Mouse (Mus musculus) liver, postnatal 0 days (tissue): Measurements from ENCODE around the gene Polr2g. TPM values are rescaled to one million over a fixed set of nuclear protein-coding genes. Genes with fewer than 3 reads are reported as not detected.

Experiments used
- ATAC-seq: fragments of 200-750 bp; cut with Nextera tagmentation; 2 replicates; pipeline ENCODE4 v1.8.0; 2017; ENCODE audit warnings: mild to moderate bottlenecking, moderate library complexity
- DNase-seq: peaks from one replicate; pipeline ENCODE4 v3.0.0-alpha.2; 2016
- H3K27ac ChIP-seq: fragments of 300-500 bp; sonication (generic); 2 replicates; pipeline ENCODE4 v1.5.1; 2014; ENCODE audit warnings: antibody characterized with exemption, moderate library complexity, mild to moderate bottlenecking, low read depth
- H3K27me3 ChIP-seq: fragments of 300-500 bp; sonication (generic); 2 replicates; pipeline ENCODE4 v1.6.1; 2014; ENCODE audit warnings: low read length, control low read depth, mixed read lengths; ENCODE audit not compliant: insufficient read depth
- H3K36me3 ChIP-seq: fragments of 300-500 bp; sonication (generic); replicated peaks from 2 replicates; pipeline ENCODE4 v1.6.1; 2014; ENCODE audit warnings: mild to moderate bottlenecking, control low read depth, low read length, moderate library complexity, mixed read lengths; ENCODE audit not compliant: insufficient read depth
- H3K4me1 ChIP-seq: fragments of 300-500 bp; sonication (generic); 2 replicates; pipeline ENCODE4 v1.6.1; 2014; ENCODE audit warnings: antibody characterized with exemption, mild to moderate bottlenecking, control low read depth; ENCODE audit not compliant: insufficient read depth
- H3K4me2 ChIP-seq: fragments of 300-500 bp; sonication (generic); 2 replicates; pipeline ENCODE4 v1.6.1; 2014; ENCODE audit warnings: low read depth, mild to moderate bottlenecking, low read length, moderate library complexity, mixed read lengths
- H3K4me3 ChIP-seq: fragments of 300-500 bp; sonication (generic); 2 replicates; pipeline ENCODE4 v1.5.1; 2014; ENCODE audit warnings: low read depth, low read length
- H3K9ac ChIP-seq: fragments of 300-500 bp; sonication (generic); replicated peaks from 2 replicates; pipeline ENCODE4 v1.6.1; 2014; ENCODE audit warnings: mild to moderate bottlenecking, moderate library complexity
- H3K9me3 ChIP-seq: fragments of 300-500 bp; sonication (generic); 2 replicates; pipeline ENCODE4 v1.6.1; 2016; ENCODE audit warnings: mild to moderate bottlenecking, control low read depth, low read length, mixed read lengths
- CTCF ChIP-seq: sonication (generic); IDR thresholded peaks from 2 replicates; pipeline ENCODE4 v1.5.1; 2016; ENCODE audit warnings: antibody characterized with exemption, low read depth
- EP300 ChIP-seq: IDR thresholded peaks from 2 replicates; pipeline ENCODE4 v1.6.1; 2016; ENCODE audit warnings: antibody characterized with exemption, low read depth, mild to moderate bottlenecking
- WGBS: fragments of 180-500 bp; shearing (Covaris S2); extraction: QIAGEN DNeasy Blood & Tissue Kit; methylation state at CpG from one replicate; pipeline ENCODE4 v1.1.7; 2014; ENCODE audit not compliant: insufficient replicate concordance; 5-methylcytosine and 5-hydroxymethylcytosine counted together
- polyA plus RNA-seq: library from polyadenylated mRNA; unstranded; fragments of >200 nt; fragmentation: Nextera tagmentation; extraction: Ambion mirVana; gene quantifications from 2 replicates; pipeline ENCODE4 v1.2.1, GENCODE M21; 2015

Polr2g gene
- polyA plus RNA-seq, 1 experiment from 2014 or later: 63.3 TPM

- peak overlapping the region; percentile 84; the same call in 1 of the 2 replicates for H3K4me2 ChIP-seq
- no peak overlapping the region; the same call in 1 of the 2 replicates for H3K9ac ChIP-seq
- DNase-seq: no peak
- H3K4me1 ChIP-seq: peaks cover 19% of the 10 kb centered on the region
- no peaks in the 10 kb centered on the region for H3K9me3 ChIP-seq
- ATAC-seq: no peak
- TF ChIP-seq CTCF: no peak
- no peak for TF ChIP-seq EP300
- H3K36me3 ChIP-seq: peaks cover 8% of the 10 kb centered on the region
- peak overlapping the region; percentile 36 for H3K27ac ChIP-seq
- H3K4me3 ChIP-seq: no peak overlapping the region
- 73% methylated on average over 9 of the region's 9 CpGs for whole genome bisulfite sequencing
- no peaks in the 10 kb centered on the region for H3K27me3 ChIP-seq
Measured at GRCm38 (mm10) chr19:8803204-8803780, 4.9 kb upstream of the Polr2g start.

- no peaks in the 10 kb centered on the region for H3K9me3 ChIP-seq
- peaks cover 3% of the 10 kb centered on the region; the same call in 1 of the 2 replicates for H3K36me3 ChIP-seq
- DNase-seq (peak; percentile 94), ATAC-seq (peak; percentile 97)
- peak within 1 kb of the TSS; percentile 73 for H3K9ac ChIP-seq
- peak within 1 kb of the TSS; percentile 75 for H3K4me3 ChIP-seq
- under 1% methylated on average over 30 of the region's 30 CpGs for WGBS
- H3K4me1 ChIP-seq: peaks cover 24% of the 10 kb centered on the region
- no peak for TF ChIP-seq CTCF
- TF ChIP-seq EP300: peak; percentile 56; the same call in 1 of the 2 replicates
- H3K27ac ChIP-seq: peak within 1 kb of the TSS; percentile 79
- H3K4me2 ChIP-seq: peak within 1 kb of the TSS; percentile 84
- H3K27me3 ChIP-seq: no peaks in the 10 kb centered on the region
Measured at GRCm38 (mm10) chr19:8802130-8802821, 3.9 kb upstream of the Polr2g start, which contains the start of gene Zbtb3. Zbtb3 (plus strand) TSS chr19:8802555.

GRCm38 (mm10) chr19:8798947-8799315 is 554 bp upstream of the Polr2g start:
- no peak for ATAC-seq
- no peak overlapping the region for H3K27ac ChIP-seq
- H3K36me3 ChIP-seq: peaks cover 17% of the 10 kb centered on the region
- H3K9ac ChIP-seq: no peak overlapping the region
- no peaks in the 10 kb centered on the region for H3K9me3 ChIP-seq
- DNase-seq: no peak
- peak overlapping the region; percentile 68 for H3K4me3 ChIP-seq
- H3K4me2 ChIP-seq: peak overlapping the region; percentile 80
- no peaks in the 10 kb centered on the region for H3K27me3 ChIP-seq
- peaks cover 27% of the 10 kb centered on the region for H3K4me1 ChIP-seq
- TF ChIP-seq EP300 (no peak), CTCF (no peak)

- Histone ChIP-seq H3K36me3 (peaks cover 26% of the 10 kb centered on the region), H3K9ac (no peak overlapping the region), H3K4me1 (peaks cover 6% of the 10 kb centered on the region; the same call in 1 of the 2 replicates), H3K9me3 (no peaks in the 10 kb centered on the region), H3K27me3 (no peaks in the 10 kb centered on the region), H3K27ac (no peak overlapping the region), H3K4me2 (no peak overlapping the region), H3K4me3 (no peak overlapping the region)
- TF ChIP-seq CTCF (no peak), EP300 (no peak)
- no peak for ATAC-seq
- DNase-seq: no peak
- 78% methylated on average over 7 of the region's 7 CpGs for WGBS
Measured at GRCm38 (mm10) chr19:8790171-8790570, 8.2 kb downstream of the Polr2g start.

- H3K4me3 ChIP-seq: no peak overlapping the region
- H3K27me3 ChIP-seq: no peaks in the 10 kb centered on the region
- H3K4me2 ChIP-seq: no peak overlapping the region
- 65% methylated on average over 1 of the region's 1 CpGs for WGBS
- peaks cover 16% of the 10 kb centered on the region for H3K36me3 ChIP-seq
- H3K9ac ChIP-seq: no peak overlapping the region
- no peaks in the 10 kb centered on the region for H3K9me3 ChIP-seq
- H3K27ac ChIP-seq: no peak overlapping the region
- DNase-seq: no peak
- H3K4me1 ChIP-seq: peaks cover 6% of the 10 kb centered on the region; the same call in 1 of the 2 replicates
- TF ChIP-seq CTCF: no peak
- no peak for TF ChIP-seq EP300
- no peak for ATAC-seq
Measured at GRCm38 (mm10) chr19:8789171-8789570, 9.2 kb downstream of the Polr2g start.

- Histone ChIP-seq H3K9ac (no peak overlapping the region), H3K9me3 (no peaks in the 10 kb centered on the region), H3K27me3 (no peaks in the 10 kb centered on the region), H3K4me1 (peaks cover 6% of the 10 kb centered on the region; the same call in 1 of the 2 replicates), H3K27ac (no peak overlapping the region), H3K36me3 (peaks cover 11% of the 10 kb centered on the region), H3K4me3 (no peak overlapping the region), H3K4me2 (no peak overlapping the region)
- TF ChIP-seq EP300 (no peak), CTCF (no peak)
- no peak for ATAC-seq
- no peak for DNase-seq
- WGBS: 55% methylated on average over 3 of the region's 3 CpGs
Measured at GRCm38 (mm10) chr19:8788521-8788920, 9.9 kb downstream of the Polr2g start.
